ENCODE assay signal across 18 mouse cellular contexts in the genomic region with DNA sequence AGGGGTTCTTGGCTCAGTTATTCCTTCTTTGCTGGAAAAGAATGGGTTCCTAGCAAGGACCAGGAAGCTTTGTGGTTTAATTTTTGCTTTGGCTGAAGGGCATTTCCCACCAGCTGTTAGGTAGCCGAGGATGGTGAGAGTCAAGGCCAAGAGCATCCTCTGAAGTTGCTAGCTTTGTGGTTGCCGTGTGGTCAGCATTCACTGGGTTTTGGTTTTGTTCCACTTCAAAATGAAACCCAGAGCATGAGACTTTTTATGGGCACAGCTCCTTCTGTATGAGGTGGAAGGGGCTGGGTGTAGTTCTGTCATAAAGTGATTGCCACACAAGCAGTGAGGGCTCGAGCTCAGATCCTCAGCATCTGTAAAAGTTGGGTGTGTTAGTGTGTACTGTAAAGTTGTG.
"Had no signal": no experiment of that assay in that cellular context is flagged by ENCODE, and none has a peak within 500 bp of the region (broad histone marks: within the 10 kb centered on the region; RNA-seq: fewer than 3 reads in every experiment).

No protein-coding gene starts in this region.

- ATAC-seq: lung, postnatal 0 days; midbrain, embryonic 15.5 days had no signal

- H3K4me3 ChIP-seq: limb, embryonic 10.5 days; liver, embryonic 15.5 days; megakaryocyte, embryonic 14.5 days; midbrain, embryonic 15.5 days; neural tube, embryonic 13.5 days; stomach, embryonic 15.5 days had no signal

- H3K4me2 ChIP-seq: liver, embryonic 11.5 days; liver, embryonic 15.5 days; midbrain, embryonic 11.5 days; midbrain, embryonic 15.5 days; neural tube, embryonic 13.5 days; stomach, embryonic 15.5 days had no signal

- H3K27me3 ChIP-seq: liver, embryonic 15.5 days; midbrain, embryonic 15.5 days; neural tube, embryonic 13.5 days; stomach, embryonic 15.5 days had no signal

- H3K36me3 ChIP-seq: limb, embryonic 10.5 days; liver, embryonic 15.5 days; midbrain, embryonic 15.5 days; neural tube, embryonic 13.5 days; stomach, embryonic 15.5 days had no signal

- DNase-seq: kidney, adult 9 months; kidney, postnatal 4 days; lung, adult 2 months; lung, postnatal 36 days; retina, postnatal 1 day; right cerebral cortex, postnatal 4 days; spleen, adult 18-20 months; thymus, adult 2 months; thymus, postnatal 36 days had no signal
